Comparison of ENCODE assay signal across 8 mouse cellular contexts in genomic region chr12:118994328-118995166, GRCm38 (mm10). TPM values are rescaled to one million over a fixed set of nuclear protein-coding genes. Genes with fewer than 3 reads are reported as not detected.
DNase-seq lines count a peak whose midpoint lies in the region; ATAC-seq and TF ChIP-seq lines count a peak whose summit lies in the region.
"Had no signal": no experiment of that assay in that cellular context is flagged by ENCODE, and none has a peak within 500 bp of the region (broad histone marks: within the 10 kb centered on the region; RNA-seq: fewer than 3 reads in every experiment).

No protein-coding gene starts in this region.

- WGBS in kidney, embryonic 16.5 days, result 53% methylated on average over 1 of the region's 1 CpGs
- 65% methylated on average over 1 of the region's 1 CpGs for WGBS in kidney, embryonic 15.5 days
- WGBS in macrophage (ENCODE audit: missing documents), result 0% methylated on average over 1 of the region's 1 CpGs

- ATAC-seq in kidney, embryonic 16.5 days (ENCODE audit: low FRiP score, low TSS enrichment), result peak; percentile 31; the same call in 1 of the 2 replicates
- no peak for ATAC-seq in kidney, embryonic 15.5 days (replicated peaks; ENCODE audit: low FRiP score)
- ATAC-seq in Patski, result no peak

- in situ Hi-C loops in Patski (cut with MboI; ENCODE audit: low pct_unique_long_range_greater_than_20kb), result no loop called here

- H3K4me2 ChIP-seq in kidney, embryonic 16.5 days (replicated peaks; ENCODE audit: low read depth, low read length), result no peak overlapping the region
- H3K4me2 ChIP-seq in kidney, embryonic 15.5 days, result no peak overlapping the region
- H3K4me2 ChIP-seq: hindbrain, embryonic 15.5 days had no signal

- no peaks in the 10 kb centered on the region for H3K9me3 ChIP-seq in kidney, embryonic 16.5 days (ENCODE audit: low read length)
- no peaks in the 10 kb centered on the region for H3K9me3 ChIP-seq in kidney, embryonic 15.5 days (replicated peaks)
- H3K9me3 ChIP-seq: hindbrain, embryonic 15.5 days had no signal

- H3K79me2 ChIP-seq in macrophage (ENCODE audit: inconsistent target), result no peaks in the 10 kb centered on the region

- intact Hi-C loops in gastrocnemius, postnatal 36 days (cut with DNase I), result no loop called here

- no peaks in the 10 kb centered on the region for H3K27me3 ChIP-seq in kidney, embryonic 16.5 days (ENCODE audit: insufficient read depth, low read length)
- H3K27me3 ChIP-seq in kidney, embryonic 15.5 days, result no peaks in the 10 kb centered on the region
- peaks cover 7% of the 10 kb centered on the region for H3K27me3 ChIP-seq in Patski
- H3K27me3 ChIP-seq: hindbrain, embryonic 15.5 days had no signal

- CTCF ChIA-PET in Patski (lab: Charles Lee), result no interaction called here

- no peak overlapping the region for H3K27ac ChIP-seq in kidney, embryonic 16.5 days (ENCODE audit: low read length)
- H3K27ac ChIP-seq in kidney, embryonic 15.5 days, result no peak overlapping the region
- peak overlapping the region; percentile 33 for H3K27ac ChIP-seq in macrophage
- H3K27ac ChIP-seq: hindbrain, embryonic 15.5 days had no signal

- no peaks in the 10 kb centered on the region for H3K4me1 ChIP-seq in kidney, embryonic 16.5 days (ENCODE audit: insufficient read depth, low read length)
- H3K4me1 ChIP-seq in kidney, embryonic 15.5 days, result no peaks in the 10 kb centered on the region
- H3K4me1 ChIP-seq: hindbrain, embryonic 15.5 days had no signal

- POLR2A ChIA-PET in Patski (lab: Charles Lee), result no interaction called here

- peak; percentile 35 for TF ChIP-seq CTCF in Patski (IDR thresholded peaks at IDR 0.05)

- no peaks in the 10 kb centered on the region for H3K36me3 ChIP-seq in kidney, embryonic 16.5 days (ENCODE audit: insufficient read depth, low read length)
- no peaks in the 10 kb centered on the region for H3K36me3 ChIP-seq in kidney, embryonic 15.5 days
- no peaks in the 10 kb centered on the region for H3K36me3 ChIP-seq in macrophage (ENCODE audit: inconsistent target)
- H3K36me3 ChIP-seq: hindbrain, embryonic 15.5 days had no signal

- no peak overlapping the region for H3K4me3 ChIP-seq in kidney, embryonic 16.5 days (ENCODE audit: low read length)
- H3K4me3 ChIP-seq in kidney, embryonic 15.5 days (replicated peaks), result no peak overlapping the region
- no peak overlapping the region for H3K4me3 ChIP-seq in macrophage (ENCODE audit: inconsistent target)
- H3K4me3 ChIP-seq: hindbrain, embryonic 15.5 days had no signal

- DNase-seq in CD4-positive, CD25-positive, alpha-beta regulatory T cell, adult 2 months (ENCODE audit: low read depth, low spot score), result peak; percentile 31
- DNase-seq in Patski (ENCODE audit: low read depth, low spot score), result no peak
- no peak for DNase-seq in thymus, postnatal 0 days (ENCODE audit: low spot score)
- no peak for DNase-seq in gastrocnemius, postnatal 36 days

- H3K9ac ChIP-seq in kidney, embryonic 16.5 days (replicated peaks; ENCODE audit: low read length), result no peak overlapping the region
- H3K9ac ChIP-seq in kidney, embryonic 15.5 days, result no peak overlapping the region
- H3K9ac ChIP-seq: hindbrain, embryonic 15.5 days had no signal

RNA-seq across cellular contexts. Expression of gene Abcb5, which starts 28.3 kb away (rescaled TPM):
- polyA plus RNA-seq in kidney, embryonic 16.5 days (2015; fragmentation: Nextera tagmentation; extraction: Ambion mirVana), result not detected in 2 replicates
- polyA plus RNA-seq in kidney, embryonic 15.5 days (2015; fragmentation: Nextera tagmentation; extraction: Ambion mirVana), result not detected in 2 replicates
- polyA plus RNA-seq in Patski (2021) (not detected), macrophage (2018) (not detected in 3 replicates)
- total RNA-seq in macrophage (2018; cell fraction: chromatin; rRNA removed), result not detected
- total RNA-seq in macrophage (2018; cell fraction: cytosol; rRNA removed), result not detected
- total RNA-seq in macrophage (2018; cell fraction: nucleus; rRNA removed), result not detected
- 0.04 TPM in 2 replicates for polyA plus RNA-seq in thymus, postnatal 0 days (2015; fragmentation: Nextera tagmentation; extraction: Ambion mirVana)
- not detected for total RNA-seq in gastrocnemius, postnatal 36 days (2021)
